Mouse (Mus musculus) heart, embryonic 12.5 days (tissue): ENCODE results near the gene Ccr10. TPM values are rescaled to one million over a fixed set of nuclear protein-coding genes. Genes with fewer than 3 reads are reported as not detected.

Source experiments
- ATAC-seq: fragments of 200-750 bp; cut with Nextera tagmentation; 2 replicates; pipeline ENCODE4 v1.8.0; 2017; ENCODE audit warnings: moderate TSS enrichment, moderate library complexity; ENCODE audit not compliant: insufficient number of reproducible peaks, low FRiP score
- H3K27ac ChIP-seq: fragments of 300-500 bp; sonication (generic); 2 replicates; pipeline ENCODE4 v1.5.1; 2016; ENCODE audit warnings: mild to moderate bottlenecking, moderate library complexity; ENCODE audit not compliant: poor library complexity, severe bottlenecking
- H3K27me3 ChIP-seq: fragments of 300-500 bp; sonication (generic); replicated peaks from 2 replicates; pipeline ENCODE4 v1.6.1; 2016; ENCODE audit warnings: mild to moderate bottlenecking, moderate library complexity
- H3K36me3 ChIP-seq: fragments of 300-500 bp; sonication (generic); 2 replicates; pipeline ENCODE4 v1.6.1; 2016; ENCODE audit warnings: mild to moderate bottlenecking, moderate library complexity
- H3K4me1 ChIP-seq: fragments of 300-500 bp; sonication (generic); replicated peaks from 2 replicates; pipeline ENCODE4 v1.6.1; 2016; ENCODE audit warnings: mild to moderate bottlenecking
- H3K4me2 ChIP-seq: fragments of 300-500 bp; sonication (generic); 2 replicates; pipeline ENCODE4 v1.6.1; 2016; ENCODE audit warnings: mild to moderate bottlenecking, moderate library complexity
- H3K4me3 ChIP-seq: fragments of 300-500 bp; sonication (generic); 2 replicates; pipeline ENCODE4 v1.5.1; 2016; ENCODE audit warnings: mild to moderate bottlenecking
- H3K9ac ChIP-seq: fragments of 300-500 bp; sonication (generic); 2 replicates; pipeline ENCODE4 v1.6.1; 2016; ENCODE audit warnings: mild to moderate bottlenecking, moderate library complexity
- H3K9me3 ChIP-seq: fragments of 300-500 bp; sonication (generic); replicated peaks from 2 replicates; pipeline ENCODE4 v1.6.1; 2016; ENCODE audit warnings: mild to moderate bottlenecking, moderate library complexity
- WGBS: fragments of 180-500 bp; shearing (Covaris S2); methylation state at CpG from one replicate; pipeline ENCODE4 v1.1.7; 2016; 5-methylcytosine and 5-hydroxymethylcytosine counted together
- polyA plus RNA-seq: library from polyadenylated mRNA; unstranded; fragments of >200 nt; fragmentation: Nextera tagmentation; extraction: Ambion mirVana; gene quantifications from 2 replicates; pipeline ENCODE4 v1.2.1, GENCODE M21; 2016

Ccr10 gene
- polyA plus RNA-seq, 1 experiment from 2014 or later: 0.15 TPM

GRCm38 (mm10) chr11:101170354-101170810 is 4.9 kb downstream of the Ccr10 start, which contains the start of gene Cntnap1:
Gene Cntnap1, plus strand, starts transcription at chr11:101170523.
- peaks cover 49% of the 10 kb centered on the region for H3K27me3 ChIP-seq
- under 1% methylated on average over 35 of the region's 35 CpGs for WGBS
- no peaks in the 10 kb centered on the region for H3K9me3 ChIP-seq
- peak within 1 kb of the TSS; percentile 89 for H3K4me2 ChIP-seq
- peaks cover 28% of the 10 kb centered on the region for H3K36me3 ChIP-seq
- H3K9ac ChIP-seq: peak within 1 kb of the TSS; percentile 83
- peaks cover 60% of the 10 kb centered on the region for H3K4me1 ChIP-seq
- H3K27ac ChIP-seq: peak within 1 kb of the TSS; percentile 84
- no peak for ATAC-seq
- H3K4me3 ChIP-seq: peak within 1 kb of the TSS; percentile 73

GRCm38 (mm10) chr11:101169301-101170107 is 5.7 kb downstream of the Ccr10 start:
- peaks cover 60% of the 10 kb centered on the region for H3K4me1 ChIP-seq
- 14% methylated on average over 17 of the region's 17 CpGs for WGBS
- H3K9ac ChIP-seq: peak overlapping the region; percentile 83
- no peak for ATAC-seq
- H3K4me3 ChIP-seq: peak overlapping the region; percentile 73
- peaks cover 37% of the 10 kb centered on the region for H3K36me3 ChIP-seq
- peak overlapping the region; percentile 89 for H3K4me2 ChIP-seq
- no peaks in the 10 kb centered on the region for H3K9me3 ChIP-seq
- no peak overlapping the region for H3K27ac ChIP-seq
- H3K27me3 ChIP-seq: peaks cover 53% of the 10 kb centered on the region

- Histone ChIP-seq H3K36me3 (peaks cover 48% of the 10 kb centered on the region), H3K9ac (no peak overlapping the region), H3K4me2 (peak overlapping the region; percentile 89; the same call in 1 of the 2 replicates), H3K27ac (no peak overlapping the region), H3K4me1 (peaks cover 60% of the 10 kb centered on the region), H3K27me3 (peaks cover 63% of the 10 kb centered on the region), H3K4me3 (no peak overlapping the region), H3K9me3 (no peaks in the 10 kb centered on the region)
- ATAC-seq: no peak
- WGBS: 68% methylated on average over 17 of the region's 18 CpGs
These were observed 6.8 kb downstream of the Ccr10 start for GRCm38 (mm10) chr11:101168301-101168980.

- H3K36me3 ChIP-seq: peaks cover 53% of the 10 kb centered on the region
- no peaks in the 10 kb centered on the region for H3K9me3 ChIP-seq
- no peak overlapping the region for H3K27ac ChIP-seq
- H3K4me1 ChIP-seq: peaks cover 55% of the 10 kb centered on the region
- ATAC-seq: no peak
- peaks cover 68% of the 10 kb centered on the region for H3K27me3 ChIP-seq
- 63% methylated on average over 8 of the region's 8 CpGs for WGBS
- H3K9ac ChIP-seq: no peak overlapping the region
- H3K4me2 ChIP-seq: no peak overlapping the region
- no peak overlapping the region for H3K4me3 ChIP-seq
These were observed 7.3 kb downstream of the Ccr10 start for GRCm38 (mm10) chr11:101167963-101168300.

- no peak for ATAC-seq
- no peak overlapping the region for H3K4me2 ChIP-seq
- peaks cover 71% of the 10 kb centered on the region for H3K27me3 ChIP-seq
- H3K27ac ChIP-seq: no peak overlapping the region
- 58% methylated on average over 19 of the region's 19 CpGs for WGBS
- H3K9ac ChIP-seq: no peak overlapping the region
- peaks cover 58% of the 10 kb centered on the region for H3K36me3 ChIP-seq
- H3K4me3 ChIP-seq: no peak overlapping the region
- no peaks in the 10 kb centered on the region for H3K9me3 ChIP-seq
- peaks cover 52% of the 10 kb centered on the region for H3K4me1 ChIP-seq
These were observed 7.9 kb downstream of the Ccr10 start for GRCm38 (mm10) chr11:101167211-101167962.

GRCm38 (mm10) chr11:101166357-101166756 is 8.9 kb downstream of the Ccr10 start:
- Histone ChIP-seq H3K36me3 (peaks cover 69% of the 10 kb centered on the region), H3K4me2 (no peak overlapping the region), H3K9ac (no peak overlapping the region), H3K9me3 (no peaks in the 10 kb centered on the region), H3K27me3 (peaks cover 81% of the 10 kb centered on the region), H3K27ac (no peak overlapping the region), H3K4me3 (no peak overlapping the region), H3K4me1 (peaks cover 45% of the 10 kb centered on the region)
- no peak for ATAC-seq
- 70% methylated on average over 14 of the region's 14 CpGs for WGBS

- Histone ChIP-seq H3K27ac (no peak overlapping the region), H3K9ac (0 out of 2 replicates have a peak overlapping the region, but pooled peaks have one; percentile 5), H3K9me3 (no peaks in the 10 kb centered on the region), H3K4me1 (peaks cover 40% of the 10 kb centered on the region), H3K4me3 (peak overlapping the region; percentile 34), H3K27me3 (peaks cover 86% of the 10 kb centered on the region), H3K4me2 (peak overlapping the region; percentile 68), H3K36me3 (peaks cover 75% of the 10 kb centered on the region)
- no peak for ATAC-seq
- WGBS: 27% methylated on average over 35 of the region's 35 CpGs
These were observed 10.3 kb downstream of the Ccr10 start for GRCm38 (mm10) chr11:101164677-101165580.

GRCm38 (mm10) chr11:101164351-101164665 is 10.9 kb downstream of the Ccr10 start:
- no peak overlapping the region for H3K27ac ChIP-seq
- 29% methylated on average over 21 of the region's 21 CpGs for WGBS
- peak overlapping the region; percentile 65 for H3K9ac ChIP-seq
- peaks cover 75% of the 10 kb centered on the region for H3K36me3 ChIP-seq
- ATAC-seq: no peak
- peaks cover 33% of the 10 kb centered on the region for H3K4me1 ChIP-seq
- H3K9me3 ChIP-seq: no peaks in the 10 kb centered on the region
- H3K4me3 ChIP-seq: peak overlapping the region; percentile 34
- peaks cover 81% of the 10 kb centered on the region for H3K27me3 ChIP-seq
- peak overlapping the region; percentile 68 for H3K4me2 ChIP-seq

- H3K4me3 ChIP-seq: peak overlapping the region; percentile 34
- peaks cover 75% of the 10 kb centered on the region for H3K36me3 ChIP-seq
- 34% methylated on average over 49 of the region's 49 CpGs for WGBS
- H3K4me2 ChIP-seq: peak overlapping the region; percentile 68
- peaks cover 28% of the 10 kb centered on the region for H3K4me1 ChIP-seq
- peaks cover 75% of the 10 kb centered on the region for H3K27me3 ChIP-seq
- H3K27ac ChIP-seq: no peak overlapping the region
- no peak for ATAC-seq
- H3K9me3 ChIP-seq: no peaks in the 10 kb centered on the region
- peak overlapping the region; percentile 65 for H3K9ac ChIP-seq
These were observed 11.5 kb downstream of the Ccr10 start for GRCm38 (mm10) chr11:101163476-101164350.

- WGBS: 73% methylated on average over 5 of the region's 5 CpGs
- H3K9me3 ChIP-seq: no peaks in the 10 kb centered on the region
- H3K4me2 ChIP-seq: no peak overlapping the region
- ATAC-seq: no peak
- peaks cover 66% of the 10 kb centered on the region for H3K27me3 ChIP-seq
- H3K4me1 ChIP-seq: peaks cover 20% of the 10 kb centered on the region
- no peak overlapping the region for H3K4me3 ChIP-seq
- no peak overlapping the region for H3K27ac ChIP-seq
- peaks cover 68% of the 10 kb centered on the region for H3K36me3 ChIP-seq
- no peak overlapping the region for H3K9ac ChIP-seq
These were observed 12.5 kb downstream of the Ccr10 start for GRCm38 (mm10) chr11:101162772-101163171.
